Mouse (Mus musculus): ENCODE measurements around the gene Dll3. TPM values are rescaled to one million over a fixed set of nuclear protein-coding genes. Genes with fewer than 3 reads are reported as not detected.

The Dll3 gene
- polyA plus RNA-seq, 1 experiment from 2014 or later = 22.2 TPM

Other genes starting within 250 kb of the Dll3 start
- gene Fcgbp, start 231.0 kb downstream of the Dll3 start, polyA plus RNA-seq (2015; fragmentation: Nextera tagmentation; extraction: Ambion mirVana) = 0.06 and 0.15 TPM in 2 replicates
- 0.10 and 0.14 TPM in 2 replicates for gene 9530053A07Rik, start 172.8 kb downstream of the Dll3 start, polyA plus RNA-seq (2015; fragmentation: Nextera tagmentation; extraction: Ambion mirVana)
- 114 and 132 TPM in 2 replicates for gene Fbl, start 132.5 kb downstream of the Dll3 start, polyA plus RNA-seq (2015; fragmentation: Nextera tagmentation; extraction: Ambion mirVana)
- gene Dyrk1b, start 122.8 kb downstream of the Dll3 start, polyA plus RNA-seq (2015; fragmentation: Nextera tagmentation; extraction: Ambion mirVana) = 14.0 and 14.3 TPM in 2 replicates
- gene Eid2, start 34.4 kb downstream of the Dll3 start, polyA plus RNA-seq (2015; fragmentation: Nextera tagmentation; extraction: Ambion mirVana) = 3.3 TPM in 2 replicates
- 30.3 and 31.4 TPM in 2 replicates for gene Eid2b, start 24.5 kb downstream of the Dll3 start, polyA plus RNA-seq (2015; fragmentation: Nextera tagmentation; extraction: Ambion mirVana)
- gene Selenov, start 11.1 kb downstream of the Dll3 start, polyA plus RNA-seq (2015; fragmentation: Nextera tagmentation; extraction: Ambion mirVana) = 0.33 and 0.39 TPM in 2 replicates
- gene Timm50, start 9.8 kb upstream of the Dll3 start, polyA plus RNA-seq (2015; fragmentation: Nextera tagmentation; extraction: Ambion mirVana) = 168 and 179 TPM in 2 replicates
- 93.4 and 102 TPM in 2 replicates for gene Supt5, start 36.5 kb upstream of the Dll3 start, polyA plus RNA-seq (2015; fragmentation: Nextera tagmentation; extraction: Ambion mirVana)
- gene Rps16, start 48.4 kb upstream of the Dll3 start, polyA plus RNA-seq (2015; fragmentation: Nextera tagmentation; extraction: Ambion mirVana) = 644 and 704 TPM in 2 replicates
- 43.1 and 50.0 TPM in 2 replicates for gene Plekhg2, start 70.4 kb upstream of the Dll3 start, polyA plus RNA-seq (2015; fragmentation: Nextera tagmentation; extraction: Ambion mirVana)
- gene Zfp36, start 78.0 kb upstream of the Dll3 start, polyA plus RNA-seq (2015; fragmentation: Nextera tagmentation; extraction: Ambion mirVana) = 4.5 and 4.8 TPM in 2 replicates
- 49.3 and 51.5 TPM in 2 replicates for gene Med29, start 90.5 kb upstream of the Dll3 start, polyA plus RNA-seq (2015; fragmentation: Nextera tagmentation; extraction: Ambion mirVana)
- gene Paf1, start 90.7 kb upstream of the Dll3 start, polyA plus RNA-seq (2015; fragmentation: Nextera tagmentation; extraction: Ambion mirVana) = 95.4 and 97.1 TPM in 2 replicates
- 2.5 and 2.8 TPM in 2 replicates for gene Gmfg, start 135.2 kb upstream of the Dll3 start, polyA plus RNA-seq (2015; fragmentation: Nextera tagmentation; extraction: Ambion mirVana)
- 5.9 and 6.1 TPM in 2 replicates for gene Lrfn1, start 149.7 kb upstream of the Dll3 start, polyA plus RNA-seq (2015; fragmentation: Nextera tagmentation; extraction: Ambion mirVana)
- not detected in 2 replicates for gene Ifnl2, start 208.2 kb upstream of the Dll3 start, polyA plus RNA-seq (2015; fragmentation: Nextera tagmentation; extraction: Ambion mirVana)
- not detected in 2 replicates for gene Ifnl3, start 220.6 kb upstream of the Dll3 start, polyA plus RNA-seq (2015; fragmentation: Nextera tagmentation; extraction: Ambion mirVana)
- not detected in 2 replicates for gene Sycn, start 238.6 kb upstream of the Dll3 start, polyA plus RNA-seq (2015; fragmentation: Nextera tagmentation; extraction: Ambion mirVana)
- not detected in 2 replicates for gene Nccrp1, start 245.0 kb upstream of the Dll3 start, polyA plus RNA-seq (2015; fragmentation: Nextera tagmentation; extraction: Ambion mirVana)